Mouse (Mus musculus): ENCODE measurements around the gene Olfr52.
"Not testable (repeated sequence)": the region's sequence is repeated elsewhere in the genome, so short reads cannot be mapped to it uniquely, and the experiment has no call there.

The Olfr52 gene

GRCm38 (mm10) chr2:86185583-86185982 is at the start of gene Olfr52:
Gene Olfr52, minus strand, starts transcription at chr2:86185683.
- DNase-seq (ENCODE audit: low spot score), result no peak

GRCm38 (mm10) chr2:86231301-86231700 is 45.8 kb upstream of the Olfr52 start, which contains the start of gene Olfr1047:
Gene Olfr1047, minus strand, starts transcription at chr2:86231401.
- DNase-seq (ENCODE audit: low spot score), result no peak

- DNase-seq (ENCODE audit: low spot score), result no peak
Measured at GRCm38 (mm10) chr2:86219214-86219613, 33.7 kb upstream of the Olfr52 start, which contains the start of gene Olfr1046. Gene Olfr1046, minus strand, starts transcription at chr2:86219314.

GRCm38 (mm10) chr2:86202909-86203308 is 17.4 kb upstream of the Olfr52 start, which contains the start of gene Olfr1045:
Gene Olfr1045, minus strand, starts transcription at chr2:86203009.
- DNase-seq (ENCODE audit: low spot score), result no peak

GRCm38 (mm10) chr2:86195863-86196262 is 10.4 kb upstream of the Olfr52 start:
- no peak for DNase-seq (ENCODE audit: low spot score)

GRCm38 (mm10) chr2:86179950-86180349 is 5.5 kb downstream of the Olfr52 start:
- DNase-seq (ENCODE audit: low spot score), result no peak

GRCm38 (mm10) chr2:86177720-86178119 is 7.8 kb downstream of the Olfr52 start, which contains the start of gene Olfr1044:
Gene Olfr1044, minus strand, starts transcription at chr2:86177820.
- no peak for DNase-seq (ENCODE audit: low spot score)

GRCm38 (mm10) chr2:86175422-86175821 is 10.1 kb downstream of the Olfr52 start:
- not testable (repeated sequence) for DNase-seq (ENCODE audit: low spot score)

- no peak for DNase-seq (ENCODE audit: low spot score)
Measured at GRCm38 (mm10) chr2:86167422-86167821, 18.1 kb downstream of the Olfr52 start, which contains the start of gene Olfr1043. Gene Olfr1043, minus strand, starts transcription at chr2:86167522.

GRCm38 (mm10) chr2:86161738-86162137 is 23.7 kb downstream of the Olfr52 start, which contains the start of gene Olfr1042:
Gene Olfr1042, minus strand, starts transcription at chr2:86161838.
- DNase-seq (ENCODE audit: low spot score), result no peak

- DNase-seq (ENCODE audit: low spot score), result no peak
Measured at GRCm38 (mm10) chr2:86146632-86147031, 38.9 kb downstream of the Olfr52 start, which contains the start of gene Olfr1040. Gene Olfr1040, minus strand, starts transcription at chr2:86146732.

GRCm38 (mm10) chr2:86135828-86136227 is 49.7 kb downstream of the Olfr52 start, which contains the start of gene Olfr1039:
Gene Olfr1039, minus strand, starts transcription at chr2:86135928.
- no peak for DNase-seq (ENCODE audit: low spot score)

Data from yolk sac, embryonic 10.5 days (tissue).